Mouse (Mus musculus) lung, postnatal 0 days (tissue): Measurements from ENCODE around the gene Phf14.

Experiments used
- CTCF ChIP-seq: IDR thresholded peaks from 2 replicates; pipeline ENCODE4 v1.5.1; 2016; ENCODE audit warnings: antibody characterized with exemption, mild to moderate bottlenecking
- EP300 ChIP-seq: IDR thresholded peaks from 2 replicates; pipeline ENCODE4 v1.6.1; 2016; ENCODE audit warnings: antibody characterized with exemption, mild to moderate bottlenecking, control low read depth

GRCm38 (mm10) chr6:11942089-11942488, 34.5 kb downstream of the Phf14 start:
- TF ChIP-seq EP300 (no peak), CTCF (no peak)
